Mouse (Mus musculus): ENCODE measurements around the gene Casq2.

DNA sequence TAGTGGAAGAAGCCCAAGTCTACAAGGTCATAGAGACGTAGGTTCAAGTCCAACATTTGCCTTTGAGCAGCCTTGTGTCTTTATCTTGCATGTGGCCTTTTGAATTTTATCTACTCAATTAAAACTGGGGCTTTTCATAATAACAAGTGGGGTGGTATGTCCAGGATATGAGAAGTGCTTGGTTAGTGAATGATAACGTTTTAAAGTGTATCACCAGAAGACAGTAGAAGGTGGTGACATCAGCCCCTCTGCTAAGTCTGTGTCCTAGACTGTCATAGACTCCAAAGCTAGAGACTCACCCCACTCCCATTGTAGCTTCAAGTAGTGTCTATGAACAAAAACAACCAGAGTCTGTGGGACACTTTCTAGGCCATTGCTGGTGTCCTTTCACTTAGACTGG is 42.0 kb downstream of the Casq2 start:
- TF ChIP-seq CHD2 (IDR thresholded peaks at IDR 0.05; ENCODE audit: low read depth, low read length) (no peak), MAFK (IDR thresholded peaks at IDR 0.05; ENCODE audit: insufficient read depth, low read depth, low read length) (no peak), ZNF384 (IDR thresholded peaks at IDR 0.05; ENCODE audit: low read depth, low read length) (no peak), ZC3H11A (IDR thresholded peaks at IDR 0.05; ENCODE audit: borderline replicate concordance, low read depth, low read length) (no peak)
